Mouse (Mus musculus) small intestine, adult 2 months (tissue): ENCODE measurements around the gene Pigx. TPM values are rescaled to one million over a fixed set of nuclear protein-coding genes. Genes with fewer than 3 reads are reported as not detected.
"Not testable (repeated sequence)": the region's sequence is repeated elsewhere in the genome, so short reads cannot be mapped to it uniquely, and the experiment has no call there.

ENCODE experiments used
- H3K27ac ChIP-seq: fragments of 200-500 bp; 2 replicates; pipeline ENCODE4 v1.5.1; 2012; ENCODE audit warnings: low read depth, low read length, control low read depth, inconsistent platforms; ENCODE audit not compliant: insufficient read depth
- H3K27me3 ChIP-seq: fragments of 200-500 bp; 2 replicates; pipeline ENCODE4 v1.6.1; 2012; ENCODE audit warnings: mild to moderate bottlenecking, moderate library complexity, low read length, inconsistent platforms; ENCODE audit not compliant: control insufficient read depth, insufficient read depth
- H3K36me3 ChIP-seq: fragments of 200-500 bp; 2 replicates; pipeline ENCODE4 v1.6.1; 2012; ENCODE audit warnings: mild to moderate bottlenecking, low read length, control low read depth, inconsistent platforms; ENCODE audit not compliant: control insufficient read depth, insufficient read depth
- H3K4me1 ChIP-seq: fragments of 200-500 bp; 2 replicates; pipeline ENCODE4 v1.6.1; 2012; ENCODE audit warnings: low read length, inconsistent platforms, mixed read lengths; ENCODE audit not compliant: control insufficient read depth, insufficient read depth, insufficient read length
- H3K4me3 ChIP-seq: fragments of 200-500 bp; 2 replicates; pipeline ENCODE4 v1.5.1; 2012; ENCODE audit warnings: low read depth, mild to moderate bottlenecking, control low read depth, inconsistent platforms, low read length, moderate library complexity
- CTCF ChIP-seq: fragments of 200-500 bp; IDR thresholded peaks from 2 replicates; pipeline ENCODE4 v1.5.1; 2012; ENCODE audit warnings: low read depth, mild to moderate bottlenecking, control low read depth, inconsistent platforms, low read length, moderate library complexity, mixed read lengths; ENCODE audit not compliant: insufficient replicate concordance, insufficient read length; ENCODE audit errors: extremely low read depth
- POLR2A ChIP-seq: fragments of 200-500 bp; IDR thresholded peaks from 2 replicates; pipeline ENCODE4 v1.6.1; 2012; ENCODE audit warnings: low read depth, mild to moderate bottlenecking, control low read depth, inconsistent platforms, low read length, moderate library complexity
- WGBS: fragments of 180-500 bp; shearing (Covaris S2); methylation state at CpG from one replicate; pipeline ENCODE4 v1.1.7; 2018; 5-methylcytosine and 5-hydroxymethylcytosine counted together
- polyA plus RNA-seq: library from polyadenylated mRNA; depleted of rRNA; stranded (reverse); fragments of >200 nt; gene quantifications from 2 replicates; pipeline ENCODE4 v1.2.3, GENCODE M21; 2012

Pigx gene
- polyA plus RNA-seq, 1 experiment: 32.5 TPM

DNA sequence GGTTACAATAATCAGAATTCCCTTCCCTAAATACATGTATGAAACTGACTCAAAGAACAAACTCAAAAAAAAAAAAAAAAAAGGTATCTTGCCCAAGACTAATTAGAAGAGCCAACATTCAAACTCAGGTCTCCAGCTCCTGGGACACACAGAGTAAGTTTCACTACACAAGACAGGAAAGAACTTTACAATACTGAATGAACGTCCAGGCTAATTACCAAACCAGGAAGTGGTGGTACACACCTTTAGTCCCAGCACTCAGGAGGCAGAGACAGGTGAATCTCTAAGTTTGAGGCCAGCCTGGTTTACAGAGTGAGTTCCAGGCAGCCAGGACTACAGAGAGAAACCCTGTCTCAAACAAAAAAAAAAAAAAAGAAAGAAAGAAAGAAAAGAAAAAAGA is 23.8 kb downstream of the Pigx start:
- peaks cover 2% of the 10 kb centered on the region for H3K36me3 ChIP-seq
- TF ChIP-seq POLR2A (no peak), CTCF (no peak)
- H3K4me3 ChIP-seq: no peak overlapping the region
- no peak overlapping the region for H3K27ac ChIP-seq
- no peaks in the 10 kb centered on the region for H3K27me3 ChIP-seq
- peaks cover 7% of the 10 kb centered on the region; the same call in 1 of the 2 replicates for H3K4me1 ChIP-seq
- 6% methylated on average over 1 of the region's 1 CpGs for WGBS

DNA sequence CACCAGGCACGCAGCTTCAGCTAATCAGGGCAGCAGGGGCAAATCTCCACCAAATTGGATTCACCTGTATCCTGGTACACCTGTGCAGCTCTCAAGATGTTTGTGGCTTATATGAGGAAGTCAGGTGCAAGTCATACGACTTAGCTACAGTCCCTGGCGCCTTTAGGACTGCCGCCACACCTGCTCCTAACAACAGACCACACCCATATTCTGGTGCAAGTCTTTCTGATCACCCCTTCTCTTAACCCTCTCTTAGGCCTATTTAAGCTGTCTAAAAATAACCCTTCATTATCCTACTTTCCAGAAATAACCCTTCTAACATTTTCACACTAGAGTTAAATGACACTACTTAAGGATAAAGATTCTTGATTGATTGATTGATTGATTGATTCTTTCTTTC is 29.5 kb downstream of the Pigx start:
- 16% methylated on average over 4 of the region's 4 CpGs for WGBS
- H3K27me3 ChIP-seq, H3K36me3 ChIP-seq, H3K4me3 ChIP-seq, H3K27ac ChIP-seq: not testable (repeated sequence)
- peaks cover 23% of the 10 kb centered on the region for H3K4me1 ChIP-seq

DNA sequence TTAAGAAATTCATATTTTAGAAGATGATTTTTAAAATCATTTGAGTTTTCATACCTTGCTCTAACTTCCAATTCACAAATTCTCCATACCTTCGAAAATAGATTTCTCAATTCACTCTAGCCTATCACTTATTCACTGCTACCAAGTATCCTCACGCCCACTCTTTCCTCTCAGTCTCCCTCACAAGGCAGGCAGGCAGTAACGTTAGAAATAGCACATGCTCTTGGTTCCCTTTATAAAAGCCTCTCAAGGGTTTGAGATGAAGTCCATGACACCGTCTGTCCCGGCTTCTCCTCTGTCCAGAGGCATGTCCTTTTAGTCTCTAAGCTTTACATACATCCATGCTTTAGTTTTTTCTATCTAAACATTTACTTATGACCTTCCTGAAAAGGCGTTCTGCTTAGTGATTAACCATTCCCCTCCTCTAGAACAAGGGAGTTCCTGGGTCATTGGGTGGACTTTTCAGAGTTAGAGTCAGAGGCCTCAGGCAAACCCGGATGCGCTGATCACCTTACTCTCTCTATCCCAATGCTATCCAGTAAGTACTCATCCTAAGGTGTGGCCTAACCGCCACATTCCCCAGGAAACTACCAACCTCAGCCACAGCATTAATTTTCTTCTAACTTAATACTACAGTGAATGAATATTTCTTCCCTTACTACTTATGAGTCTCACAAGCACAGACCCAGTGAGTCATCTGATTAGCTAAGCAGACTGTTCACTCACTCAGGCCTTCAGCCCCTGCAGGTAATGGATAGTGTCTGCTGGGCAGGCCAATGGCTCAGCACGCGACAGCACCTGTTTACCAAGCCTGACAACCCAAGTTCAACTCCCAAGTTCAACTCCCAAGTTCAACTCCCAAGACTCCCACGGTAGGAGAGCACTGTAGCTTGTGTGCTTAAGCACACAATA is 30.9 kb downstream of the Pigx start:
- WGBS: 23% methylated on average over 12 of the region's 12 CpGs
- no peak overlapping the region for H3K4me3 ChIP-seq
- H3K27me3 ChIP-seq: no peaks in the 10 kb centered on the region
- H3K27ac ChIP-seq: peak overlapping the region; percentile 98
- peaks cover 26% of the 10 kb centered on the region for H3K4me1 ChIP-seq
- TF ChIP-seq POLR2A (no peak), CTCF (0 out of 2 replicates have a peak, but pooled peaks have one; percentile 13)
- no peaks in the 10 kb centered on the region; the same call in 1 of the 2 replicates for H3K36me3 ChIP-seq

DNA sequence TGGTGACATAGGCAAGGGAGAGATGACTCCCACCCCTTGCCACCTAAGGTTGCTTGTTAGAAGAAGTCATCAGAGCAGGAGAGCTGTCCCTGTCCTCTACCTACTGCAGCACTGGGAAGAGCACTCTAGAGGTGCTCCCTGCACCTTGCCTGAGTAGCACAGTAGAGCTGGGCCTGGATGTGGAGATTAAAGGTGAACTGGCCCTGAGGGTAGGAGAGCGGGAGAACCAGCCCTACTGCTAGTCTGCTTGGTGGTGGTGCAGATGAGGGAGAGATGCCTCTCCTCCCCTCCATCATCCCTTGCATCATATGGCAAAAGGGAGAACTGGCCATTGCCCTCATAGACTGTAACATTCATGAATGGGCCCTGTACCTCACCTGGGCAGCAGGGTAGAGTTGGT is 32.6 kb downstream of the Pigx start:
- WGBS: 85% methylated on average over 1 of the region's 1 CpGs
- no peaks in the 10 kb centered on the region; the same call in 1 of the 2 replicates for H3K36me3 ChIP-seq
- TF ChIP-seq POLR2A (no peak), CTCF (no peak)
- no peak overlapping the region for H3K27ac ChIP-seq
- H3K27me3 ChIP-seq: no peaks in the 10 kb centered on the region
- no peak overlapping the region for H3K4me3 ChIP-seq
- H3K4me1 ChIP-seq: peaks cover 33% of the 10 kb centered on the region

DNA sequence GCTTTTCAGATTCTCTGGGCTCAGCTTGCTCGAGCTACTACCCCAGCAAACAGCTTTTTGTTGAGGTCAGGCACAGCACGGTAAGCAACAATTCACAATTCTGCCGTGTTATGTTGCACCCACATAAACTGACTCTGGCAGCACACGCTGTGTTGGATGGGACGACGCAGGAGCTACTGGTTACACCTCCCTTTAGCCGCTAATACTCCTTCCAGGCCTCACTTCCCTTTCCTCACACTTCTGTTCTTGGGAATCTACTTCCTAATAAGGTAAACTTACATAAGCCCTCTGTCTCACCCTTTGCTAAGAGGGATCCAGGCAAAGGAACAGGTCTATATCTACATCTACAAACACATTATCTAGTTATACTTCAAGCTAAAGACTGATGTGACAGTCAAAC is 35.6 kb downstream of the Pigx start:
- 68% methylated on average over 7 of the region's 7 CpGs for WGBS
- H3K36me3 ChIP-seq: no peaks in the 10 kb centered on the region

DNA sequence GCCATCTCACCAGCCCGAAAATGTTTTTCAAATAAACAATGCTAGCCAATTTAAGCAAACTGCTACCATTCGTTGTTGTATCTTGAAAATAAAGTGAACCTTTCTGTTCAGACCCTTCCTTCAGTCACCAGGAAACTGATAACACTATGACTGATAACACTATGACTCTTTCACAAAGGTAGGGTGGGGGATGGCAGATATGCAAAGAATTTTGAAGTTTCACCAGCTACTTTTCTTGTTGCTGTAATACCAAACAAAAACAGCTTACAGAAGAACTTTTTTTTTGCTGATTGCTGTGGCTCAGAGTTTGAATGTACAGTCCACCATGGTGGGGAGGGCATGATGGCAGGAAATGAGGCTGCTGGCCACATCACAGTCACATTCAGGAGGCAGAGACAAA is 37.3 kb downstream of the Pigx start:
- Histone ChIP-seq H3K36me3 (no peaks in the 10 kb centered on the region), H3K27ac (peak overlapping the region; percentile 46; the same call in 1 of the 2 replicates), H3K27me3 (no peaks in the 10 kb centered on the region), H3K4me1 (peaks cover 48% of the 10 kb centered on the region), H3K4me3 (no peak overlapping the region)
- WGBS: 28% methylated on average over 2 of the region's 2 CpGs
- TF ChIP-seq CTCF (no peak), POLR2A (no peak)

More for the DNA sequence above, 35.6 kb downstream of the Pigx start:
- no peaks in the 10 kb centered on the region for H3K27me3 ChIP-seq
- peaks cover 44% of the 10 kb centered on the region for H3K4me1 ChIP-seq
- no peak overlapping the region for H3K27ac ChIP-seq
- no peak overlapping the region for H3K4me3 ChIP-seq
- no peak for TF ChIP-seq CTCF
- no peak for TF ChIP-seq POLR2A

DNA sequence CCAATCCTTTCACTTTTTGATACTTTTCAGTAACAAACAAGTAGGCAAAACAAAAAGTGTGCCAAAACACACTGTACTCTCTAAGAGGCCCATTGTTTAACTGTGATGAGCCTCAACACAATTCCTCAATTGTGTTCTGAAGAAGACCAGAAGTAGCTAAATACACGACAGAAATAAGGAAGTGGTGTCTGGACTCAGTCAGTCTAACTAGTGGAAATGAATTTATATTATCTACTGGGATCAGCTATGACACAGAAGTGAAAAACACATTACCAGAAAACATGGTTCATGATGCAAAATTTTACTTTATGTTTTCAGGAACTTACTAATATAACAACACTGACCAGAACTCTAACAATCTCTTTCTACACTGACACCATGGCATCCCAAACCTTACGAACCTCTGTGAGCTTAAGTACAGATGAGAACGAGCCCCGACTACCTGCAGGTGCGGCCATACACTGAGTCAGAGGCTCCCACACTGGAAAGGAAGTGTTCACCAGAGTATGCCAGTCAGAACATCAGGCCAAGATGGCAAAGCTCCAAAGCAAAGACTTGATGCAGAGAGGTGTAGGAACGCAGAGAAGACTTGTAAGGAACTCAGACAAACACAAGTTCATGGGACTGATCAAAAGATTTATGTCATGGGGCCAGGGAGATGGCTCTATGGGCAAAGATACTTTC is 39.6 kb downstream of the Pigx start:
- H3K4me1 ChIP-seq: peaks cover 34% of the 10 kb centered on the region
- TF ChIP-seq CTCF: no peak
- no peak for TF ChIP-seq POLR2A
- 13% methylated on average over 6 of the region's 6 CpGs for WGBS
- peak overlapping the region; percentile 17 for H3K27ac ChIP-seq
- no peaks in the 10 kb centered on the region for H3K27me3 ChIP-seq
- peaks cover 1% of the 10 kb centered on the region; the same call in 1 of the 2 replicates for H3K36me3 ChIP-seq
- no peak overlapping the region for H3K4me3 ChIP-seq
